In genomic region chr6:140095416-140095815, GRCm38 (mm10) we compare ENCODE assay signal across 20 mouse cellular contexts. TPM values are rescaled to one million over a fixed set of nuclear protein-coding genes. Genes with fewer than 3 reads are reported as not detected.
DNase-seq lines count a peak whose midpoint lies in the region; ATAC-seq and TF ChIP-seq lines count a peak whose summit lies in the region.
"Had no signal": no experiment of that assay in that cellular context is flagged by ENCODE, and none has a peak within 500 bp of the region (broad histone marks: within the 10 kb centered on the region; RNA-seq: fewer than 3 reads in every experiment).

No protein-coding gene starts in this region.

- 75% methylated on average over 10 of the region's 10 CpGs for WGBS in intestine, postnatal 0 days
- 62% methylated on average over 10 of the region's 10 CpGs for WGBS in intestine, embryonic 16.5 days

- TF ChIP-seq CTCF in intestine, postnatal 0 days (IDR thresholded peaks at IDR 0.05; ENCODE audit: low read depth) = peak; percentile 20

- no peak overlapping the region for H3K27ac ChIP-seq in intestine, postnatal 0 days (ENCODE audit: low read depth, low read length)
- no peak overlapping the region for H3K27ac ChIP-seq in intestine, embryonic 16.5 days (ENCODE audit: low read length)
- H3K27ac ChIP-seq: limb, embryonic 15.5 days; lung, embryonic 15.5 days had no signal

- no peaks in the 10 kb centered on the region for H3K4me1 ChIP-seq in intestine, postnatal 0 days (replicated peaks; ENCODE audit: control insufficient read depth, insufficient read depth, low read length)
- H3K4me1 ChIP-seq in intestine, embryonic 16.5 days (ENCODE audit: control insufficient read depth, insufficient read depth, low read length) = no peaks in the 10 kb centered on the region
- H3K4me1 ChIP-seq: limb, embryonic 15.5 days; lung, embryonic 15.5 days had no signal

- no peak overlapping the region for H3K9ac ChIP-seq in intestine, postnatal 0 days (ENCODE audit: low read depth, low read length)
- H3K9ac ChIP-seq in intestine, embryonic 16.5 days (ENCODE audit: low read depth, low read length) = no peak overlapping the region
- H3K9ac ChIP-seq: limb, embryonic 15.5 days; lung, embryonic 15.5 days had no signal

- no peak for ATAC-seq in intestine, postnatal 0 days
- no peak for ATAC-seq in intestine, embryonic 16.5 days
- ATAC-seq: inflammation-experienced regulatory T-cells, adult 6 months had no signal

- H3K4me2 ChIP-seq in intestine, postnatal 0 days (replicated peaks; ENCODE audit: low read depth) = no peak overlapping the region
- no peak overlapping the region for H3K4me2 ChIP-seq in intestine, embryonic 16.5 days (ENCODE audit: low read depth, low read length)
- H3K4me2 ChIP-seq: limb, embryonic 15.5 days; lung, embryonic 15.5 days had no signal

- H3K9me3 ChIP-seq in intestine, postnatal 0 days (ENCODE audit: control insufficient read depth) = no peaks in the 10 kb centered on the region
- H3K9me3 ChIP-seq in intestine, embryonic 16.5 days (ENCODE audit: control insufficient read depth, low read length) = no peaks in the 10 kb centered on the region
- H3K9me3 ChIP-seq: limb, embryonic 15.5 days; lung, embryonic 15.5 days had no signal

- no peak overlapping the region for H3K4me3 ChIP-seq in intestine, postnatal 0 days (ENCODE audit: low read depth, low read length)
- no peak overlapping the region for H3K4me3 ChIP-seq in intestine, embryonic 16.5 days (ENCODE audit: low read length)
- H3K4me3 ChIP-seq: limb, embryonic 15.5 days; lung, embryonic 15.5 days had no signal

- DNase-seq in embryo, embryonic 10 days (ENCODE audit: low spot score) = peak; percentile 13
- no peak for DNase-seq in embryo, embryonic 9.5 days (ENCODE audit: extremely low spot score)
- peak; percentile 22 for DNase-seq in retina, embryonic 14.5 days (ENCODE audit: low spot score)
- DNase-seq in retina, postnatal 1 day = no peak
- DNase-seq in layer of hippocampus, postnatal 36 days = no peak
- no peak for DNase-seq in lung, adult 18-20 months
- DNase-seq: cerebellum, postnatal 14 days; gastrocnemius, postnatal 36 days; kidney, postnatal 4 days; thymus, postnatal 14 days had no signal

- no peaks in the 10 kb centered on the region for H3K36me3 ChIP-seq in intestine, postnatal 0 days (ENCODE audit: control insufficient read depth, insufficient read depth)
- no peaks in the 10 kb centered on the region for H3K36me3 ChIP-seq in intestine, embryonic 16.5 days (ENCODE audit: control insufficient read depth, insufficient read depth, low read length)
- H3K36me3 ChIP-seq: limb, embryonic 15.5 days; lung, embryonic 15.5 days had no signal

- no peaks in the 10 kb centered on the region for H3K27me3 ChIP-seq in intestine, postnatal 0 days (replicated peaks; ENCODE audit: control insufficient read depth, insufficient read depth, low read length)
- no peaks in the 10 kb centered on the region for H3K27me3 ChIP-seq in intestine, embryonic 16.5 days (replicated peaks; ENCODE audit: control insufficient read depth, insufficient read depth, low read length)
- H3K27me3 ChIP-seq: CH12.LX; limb, embryonic 15.5 days; lung, embryonic 15.5 days had no signal

RNA-seq across cellular contexts. Expression of gene Plcz1, which starts 54.2 kb away (rescaled TPM):
- not detected in 2 replicates for polyA plus RNA-seq in intestine, postnatal 0 days (2015; fragmentation: Nextera tagmentation; extraction: Ambion mirVana)
- polyA plus RNA-seq in intestine, embryonic 16.5 days (2015; fragmentation: Nextera tagmentation; extraction: Ambion mirVana) = not detected in 2 replicates
- total RNA-seq in layer of hippocampus, postnatal 36 days (2021) = under 1 TPM; 0.92 to 0.96 TPM
- total RNA-seq: adrenal gland, postnatal 4 days; CH12.LX; gastrocnemius, postnatal 36 days; megakaryocyte, adult 5-6 weeks had no signal
- polyA plus RNA-seq: inflammation-experienced regulatory T-cells, adult 6 months; limb, embryonic 15.5 days; lung, embryonic 15.5 days had no signal

RNA-seq across cellular contexts. Expression of gene Capza3, which starts 54.4 kb away (rescaled TPM):
- not detected in 2 replicates for polyA plus RNA-seq in intestine, postnatal 0 days (2015; fragmentation: Nextera tagmentation; extraction: Ambion mirVana)
- not detected in 2 replicates for polyA plus RNA-seq in intestine, embryonic 16.5 days (2015; fragmentation: Nextera tagmentation; extraction: Ambion mirVana)
- total RNA-seq in layer of hippocampus, postnatal 36 days (2021) = not detected
- total RNA-seq: adrenal gland, postnatal 4 days; CH12.LX; gastrocnemius, postnatal 36 days; left cerebral cortex, adult 18-20 months; megakaryocyte, adult 5-6 weeks had no signal
- polyA plus RNA-seq: inflammation-experienced regulatory T-cells, adult 6 months; limb, embryonic 15.5 days; lung, embryonic 15.5 days; stomach, embryonic 16.5 days had no signal

Comparison
In these comparisons a context has a peak if more than half of its experiments do, and no peak if none do; other contexts are left out.
1. DNase-seq: peak in embryo, embryonic 10 days (single experiment) and retina, embryonic 14.5 days (single experiment); none in embryo, embryonic 9.5 days (single experiment), retina, postnatal 1 day (single experiment), layer of hippocampus, postnatal 36 days (0 of 2) and lung, adult 18-20 months (0 of 2).